Mouse (Mus musculus) CH12.LX (cell line): ENCODE data around the gene Gpatch3. TPM values are rescaled to one million over a fixed set of nuclear protein-coding genes. Genes with fewer than 3 reads are reported as not detected.
A peak's percentile ranks its signal among the peaks of the same experiment; 100 is the strongest.

Experiments
- DNase-seq: peaks from one replicate; pipeline ENCODE4 v3.0.0-alpha.2; 2013; ENCODE audit errors: extremely low read depth
- H3K27ac ChIP-seq: 2 replicates; pipeline ENCODE4 v1.5.1; 2012; ENCODE audit warnings: low read depth, mild to moderate bottlenecking, control low read depth, moderate library complexity; ENCODE audit not compliant: insufficient read depth
- H3K27me3 ChIP-seq: replicated peaks from 2 replicates; pipeline ENCODE3; 2012; ENCODE audit warnings: inconsistent platforms
- H3K36me3 ChIP-seq, 2 experiments: replicated peaks in 1 of 2; 2 replicates each; pipeline versions ENCODE3 to v1.6.1; 2012; ENCODE audit warnings: inconsistent platforms in 1 of 2, low read length in 1 of 2, mild to moderate bottlenecking in 1 of 2, mixed read lengths in 1 of 2, moderate library complexity in 1 of 2; ENCODE audit not compliant: control insufficient read depth in 1 of 2, insufficient read depth in 1 of 2
- H3K4me1 ChIP-seq, 2 experiments: 2 replicates each; pipeline ENCODE4 v1.6.1; 2012; ENCODE audit warnings: inconsistent platforms in 1 of 2, moderate library complexity in 1 of 2; ENCODE audit not compliant: insufficient read depth in 2 of 2, control insufficient read depth in 1 of 2
- H3K4me2 ChIP-seq: 2 replicates; pipeline ENCODE4 v1.6.1; 2012; ENCODE audit warnings: low read depth, mild to moderate bottlenecking, control low read depth; ENCODE audit not compliant: poor library complexity, insufficient read depth, severe bottlenecking
- H3K4me3 ChIP-seq, 3 experiments: fragments of 150-350 bp in 1 of 3; sonication (generic) in 1 of 3; replicated peaks in 1 of 3; 2 replicates each; pipeline versions ENCODE3 to v1.5.1; 2011 to 2012; ENCODE audit warnings: low read depth in 2 of 3, low read length in 2 of 3, mild to moderate bottlenecking in 2 of 3, moderate library complexity in 2 of 3, control low read depth in 1 of 3, improper control_type of control experiment in 1 of 3, inconsistent platforms in 1 of 3, mixed read lengths in 1 of 3; ENCODE audit not compliant: poor library complexity in 1 of 3
- H3K79me2 ChIP-seq: replicated peaks from 2 replicates; pipeline ENCODE4 v1.6.1; 2012; ENCODE audit warnings: mild to moderate bottlenecking, moderate library complexity; ENCODE audit not compliant: control insufficient read depth, poor library complexity, insufficient read depth, severe bottlenecking; ENCODE audit errors: extremely low read depth
- H3K9ac ChIP-seq: 2 replicates; pipeline ENCODE4 v1.6.1; 2012; ENCODE audit warnings: low read depth, mild to moderate bottlenecking, control low read depth, moderate library complexity; ENCODE audit not compliant: insufficient read depth
- H3K9me3 ChIP-seq: replicated peaks from 2 replicates; pipeline ENCODE3; 2012; ENCODE audit warnings: low read length, inconsistent platforms, mixed read lengths
- BHLHE40 ChIP-seq: IDR thresholded peaks from 2 replicates; pipeline ENCODE4 v1.6.1; 2011; ENCODE audit warnings: mild to moderate bottlenecking, low read depth, low read length, improper control_type of control experiment
- CHD2 ChIP-seq: IDR thresholded peaks from 2 replicates; pipeline ENCODE4 v1.6.1; 2011; ENCODE audit warnings: low read length, improper control_type of control experiment
- CTCF ChIP-seq, 2 experiments: IDR thresholded peaks in 1 of 2; conservative IDR thresholded peaks in 1 of 2; 2 replicates each; pipeline ENCODE4 v1.5.1; 2011 to 2012; ENCODE audit warnings: low read depth in 2 of 2, low read length in 2 of 2, improper control_type of control experiment in 1 of 2, inconsistent platforms in 1 of 2, mild to moderate bottlenecking in 1 of 2, moderate library complexity in 1 of 2
- E2F4 ChIP-seq: IDR thresholded peaks from 2 replicates; pipeline ENCODE4 v1.6.1; 2011; ENCODE audit warnings: low read depth, low read length, improper control_type of control experiment; ENCODE audit not compliant: insufficient replicate concordance
- ELF1 ChIP-seq: IDR thresholded peaks from 2 replicates; pipeline ENCODE4 v1.6.1; 2014; ENCODE audit warnings: low read depth, mild to moderate bottlenecking, inconsistent platforms, low read length, improper control_type of control experiment
- GABPA ChIP-seq: IDR thresholded peaks from 2 replicates; pipeline ENCODE4 v1.6.1; 2012; ENCODE audit warnings: low read depth, low read length, improper control_type of control experiment, inconsistent platforms; ENCODE audit not compliant: insufficient replicate concordance
- HCFC1 ChIP-seq: IDR thresholded peaks from 2 replicates; pipeline ENCODE4 v1.6.1; 2012; ENCODE audit warnings: low read depth, mild to moderate bottlenecking, inconsistent platforms, low read length, improper control_type of control experiment
- KAT2A ChIP-seq: IDR thresholded peaks from 2 replicates; pipeline ENCODE4 v1.6.1; 2012; ENCODE audit warnings: low read length, improper control_type of control experiment, inconsistent platforms; ENCODE audit not compliant: insufficient replicate concordance
- MXI1 ChIP-seq: IDR thresholded peaks from 2 replicates; pipeline ENCODE4 v1.6.1; 2011; ENCODE audit warnings: mild to moderate bottlenecking, low read depth, low read length, improper control_type of control experiment
- MYC ChIP-seq: IDR thresholded peaks from 2 replicates; pipeline ENCODE4 v1.6.1; 2011; ENCODE audit warnings: low read depth, mild to moderate bottlenecking, improper control_type of control experiment, low read length
- NELFE ChIP-seq: IDR thresholded peaks from 2 replicates; pipeline ENCODE4 v1.6.1; 2011; ENCODE audit warnings: low read depth, low read length, improper control_type of control experiment
- NRF1 ChIP-seq: IDR thresholded peaks from 2 replicates; pipeline ENCODE4 v1.6.1; 2014; ENCODE audit warnings: low read depth, mild to moderate bottlenecking, inconsistent platforms, low read length, improper control_type of control experiment, moderate library complexity
- PAX5 ChIP-seq: IDR thresholded peaks from 2 replicates; pipeline ENCODE4 v1.6.1; 2012; ENCODE audit warnings: low read length, inconsistent platforms, mixed read lengths
- POLR2A ChIP-seq: IDR thresholded peaks from 2 replicates; pipeline ENCODE4 v1.6.1; 2011; ENCODE audit warnings: low read depth, mild to moderate bottlenecking, improper control_type of control experiment, low read length
- POLR2AphosphoS2 ChIP-seq: IDR thresholded peaks from 2 replicates; pipeline ENCODE4 v1.6.1; 2011; ENCODE audit warnings: low read depth, low read length, improper control_type of control experiment
- SIN3A ChIP-seq: IDR thresholded peaks from 2 replicates; pipeline ENCODE4 v1.6.1; 2012; ENCODE audit warnings: low read length, improper control_type of control experiment, inconsistent platforms
- SMC3 ChIP-seq: IDR thresholded peaks from 2 replicates; pipeline ENCODE4 v1.6.1; 2011; ENCODE audit warnings: low read depth, low read length, improper control_type of control experiment
- TBP ChIP-seq: conservative IDR thresholded peaks from 2 replicates; pipeline ENCODE4 v1.6.1; 2011; ENCODE audit warnings: low read depth, low read length, improper control_type of control experiment
- TCF12 ChIP-seq: IDR thresholded peaks from 2 replicates; pipeline ENCODE4 v1.6.1; 2014; ENCODE audit warnings: low read depth, mild to moderate bottlenecking, inconsistent platforms, low read length, improper control_type of control experiment
- UBTF ChIP-seq: IDR thresholded peaks from 2 replicates; pipeline ENCODE4 v1.6.1; 2012; ENCODE audit warnings: low read depth, mild to moderate bottlenecking, inconsistent platforms, low read length, improper control_type of control experiment, moderate library complexity
- ZNF384 ChIP-seq: IDR thresholded peaks from 2 replicates; pipeline ENCODE4 v1.6.1; 2012; ENCODE audit warnings: low read depth, low read length, improper control_type of control experiment, inconsistent platforms
- dilution Hi-C: fragments of 300-500 bp; cut with MboI; formaldehyde crosslinking; loops from 2 replicates; pipeline ENCODE4 v1.14.3; 2020; ENCODE audit warnings: low sequenced_read_pairs; ENCODE audit not compliant: extremely low pct_unique_long_range_greater_than_20kb, extremely low pct_ligation_motif_present
- in situ Hi-C: fragments of 300-500 bp; cut with MboI; formaldehyde crosslinking; loops from 3 replicates; pipeline ENCODE4 v1.14.3; 2019; ENCODE audit warnings: low sequenced_read_pairs, low pct_ligation_motif_present, low pct_unique_long_range_greater_than_20kb, mixed read lengths
- polyA plus RNA-seq: library from polyadenylated mRNA; unstranded; fragments of >175 nt; gene quantifications from 2 replicates; pipeline ENCODE4 v1.2.1, GENCODE M21; 2012; ENCODE audit warnings: low read depth; ENCODE audit not compliant: insufficient read length
- total RNA-seq, 2 experiments: library from RNA; depleted of rRNA; stranded (reverse); fragments of 300-350 nt in 1 of 2; fragments of >200 nt in 1 of 2; gene quantifications; 2 replicates each; pipeline ENCODE4 v1.2.3; 2012 to 2014

Gpatch3 gene
- total and polyA plus RNA-seq, 3 experiments = 7.2 to 20.9 (median 10.8) TPM

- H3K9me3 ChIP-seq = no peaks in the 10 kb centered on the region
- in situ Hi-C loops (loop anchor here (25.0 kb wide), 1 partner anchor 504 kb away; the partner anchor contains the start of gene Cd52), dilution Hi-C loops (no loop called here)
- H3K79me2 ChIP-seq = peaks cover 6% of the 10 kb centered on the region; the same call in 1 of the 2 replicates
- H3K4me3 ChIP-seq = peak overlapping the region; percentile 78 to 99 (median 90)
- H3K27me3 ChIP-seq = no peaks in the 10 kb centered on the region
- H3K4me1 ChIP-seq = peaks cover 2 to 30% of the 10 kb centered on the region in 2 experiments; a peak in 3 of 4 replicates
- peak overlapping the region; percentile 66 for H3K27ac ChIP-seq
- TF ChIP-seq PAX5 (no peak), SIN3A (no peak), E2F4 (no peak), SMC3 (no peak), GABPA (no peak), CHD2 (no peak)
- H3K9ac ChIP-seq = peak overlapping the region; percentile 88
- DNase-seq = no peak
- peak overlapping the region; percentile 91 for H3K4me2 ChIP-seq
- peaks cover 59 to 73% of the 10 kb centered on the region in 2 experiments for H3K36me3 ChIP-seq
Observed at GRCm38 (mm10) chr4:133583690-133584058, 9.1 kb downstream of the Gpatch3 start.

GRCm38 (mm10) chr4:133584059-133584951, 9.8 kb downstream of the Gpatch3 start, which contains the start of gene Gpn2:
Gene Gpn2 (plus strand): TSS chr4:133584362.
- DNase-seq = peak; percentile 92
- peaks cover 58 to 73% of the 10 kb centered on the region in 2 experiments for H3K36me3 ChIP-seq
- H3K4me3 ChIP-seq = peak within 1 kb of the TSS; percentile 78 to 99 (median 90)
- in situ Hi-C loops (loop anchor here (25.0 kb wide), 1 partner anchor 503 kb away; the partner anchor contains the start of gene Cd52), dilution Hi-C loops (no loop called here)
- peak within 1 kb of the TSS; percentile 88 for H3K9ac ChIP-seq
- TF ChIP-seq UBTF (no peak), SIN3A (peak; percentile 95), ZNF384 (no peak), POLR2A (peak; percentile 83), E2F4 (no peak), BHLHE40 (peak; percentile 42), MYC (peak; percentile 58; the same call in 1 of the 2 replicates), MXI1 (peak; percentile 71; the same call in 1 of the 2 replicates), KAT2A (peak; percentile 80; the same call in 1 of the 2 replicates), POLR2AphosphoS2 (peak; percentile 83), NELFE (peak; percentile 70; the same call in 1 of the 2 replicates), HCFC1 (peak; percentile 86), NRF1 (peak; percentile 73), ELF1 (peak; percentile 96), TBP (peak; percentile 83), CTCF (conservative IDR thresholded peaks at IDR 0.05 in 1 of 2, IDR thresholded peaks at IDR 0.05 in 1 of 2; ENCODE audit: low read depth in 2 of 2, low read length in 2 of 2) (no peak), TCF12 (peak; percentile 65)
- H3K9me3 ChIP-seq = no peaks in the 10 kb centered on the region
- no peaks in the 10 kb centered on the region for H3K27me3 ChIP-seq
- H3K4me1 ChIP-seq = peaks cover 2 to 30% of the 10 kb centered on the region in 2 experiments; a peak in 3 of 4 replicates
- H3K4me2 ChIP-seq = peak within 1 kb of the TSS; percentile 91
- peaks cover 6% of the 10 kb centered on the region for H3K79me2 ChIP-seq
- peak within 1 kb of the TSS; percentile 66 for H3K27ac ChIP-seq
